Mouse (Mus musculus): Measurements from ENCODE around the gene Sox10. TPM values are rescaled to one million over a fixed set of nuclear protein-coding genes. Genes with fewer than 3 reads are reported as not detected.

The Sox10 gene
- total RNA-seq, 2 experiments from 2014 or later: 24.0 to 35.5 TPM

Other genes starting within 250 kb of the Sox10 start
- 10 to 100 TPM; 19.2 to 22.6 TPM for gene Lgals1, start 238.5 kb downstream of the Sox10 start, total RNA-seq (2021)
- 10 to 100 TPM; 35.3 to 39.9 TPM for gene Nol12, start 230.3 kb downstream of the Sox10 start, total RNA-seq (2021)
- 10 to 100 TPM; 23.0 to 23.6 TPM for gene Triobp, start 217.5 kb downstream of the Sox10 start, total RNA-seq (2021)
- gene H1f0, start 136.8 kb downstream of the Sox10 start, total RNA-seq (2021): 10 to 100 TPM; 73.5 to 88.2 TPM
- under 1 TPM in 1 of 2 experiments, not detected in 1; 0.44 TPM for gene Galr3, start 123.4 kb downstream of the Sox10 start, total RNA-seq (2021)
- gene Ankrd54, start 102.3 kb downstream of the Sox10 start, total RNA-seq (2021): 10 to 100 TPM; 17.3 to 18.6 TPM
- 10 to 100 TPM; 80.6 to 81.3 TPM for gene Eif3l, start 90.1 kb downstream of the Sox10 start, total RNA-seq (2021)
- 10 to 100 TPM; 22.1 to 27.8 TPM for gene Micall1, start 56.3 kb downstream of the Sox10 start, total RNA-seq (2021)
- 100 to 1,000 TPM; 109 to 114 TPM for gene Polr2f, start 24.2 kb downstream of the Sox10 start, total RNA-seq (2021)
- 10 to 100 TPM; 10.8 to 13.3 TPM for gene 1700088E04Rik, start 24.0 kb downstream of the Sox10 start, total RNA-seq (2021)
- 10 to 100 TPM; 52.0 to 56.4 TPM for gene Pick1, start 63.9 kb upstream of the Sox10 start, total RNA-seq (2021)
- 1 to 10 TPM in 1 of 2 experiments, under 1 TPM in 1; 0.94 to 1.2 TPM for gene Gm49486, start 64.2 kb upstream of the Sox10 start, total RNA-seq (2021)
- not detected for gene Slc16a8, start 89.5 kb upstream of the Sox10 start, total RNA-seq (2021)
- 1 to 10 TPM; 3.3 to 7.0 TPM for gene Baiap2l2, start 120.3 kb upstream of the Sox10 start, total RNA-seq (2021)
- gene Pla2g6, start 163.2 kb upstream of the Sox10 start, total RNA-seq (2021): 10 to 100 TPM; 21.5 to 23.0 TPM
- gene Maff, start 181.4 kb upstream of the Sox10 start, total RNA-seq (2021): 1 to 10 TPM; 1.4 to 2.6 TPM
- gene Tmem184b, start 238.3 kb upstream of the Sox10 start, total RNA-seq (2021): 10 to 100 TPM; 56.2 to 56.8 TPM